Mouse (Mus musculus): ENCODE results near the gene Bst2.
A peak's percentile ranks its signal among the peaks of the same experiment; 100 is the strongest.
"Not testable (repeated sequence)": the region's sequence is repeated elsewhere in the genome, so short reads cannot be mapped to it uniquely, and the experiment has no call there.

Bst2 gene

DNA sequence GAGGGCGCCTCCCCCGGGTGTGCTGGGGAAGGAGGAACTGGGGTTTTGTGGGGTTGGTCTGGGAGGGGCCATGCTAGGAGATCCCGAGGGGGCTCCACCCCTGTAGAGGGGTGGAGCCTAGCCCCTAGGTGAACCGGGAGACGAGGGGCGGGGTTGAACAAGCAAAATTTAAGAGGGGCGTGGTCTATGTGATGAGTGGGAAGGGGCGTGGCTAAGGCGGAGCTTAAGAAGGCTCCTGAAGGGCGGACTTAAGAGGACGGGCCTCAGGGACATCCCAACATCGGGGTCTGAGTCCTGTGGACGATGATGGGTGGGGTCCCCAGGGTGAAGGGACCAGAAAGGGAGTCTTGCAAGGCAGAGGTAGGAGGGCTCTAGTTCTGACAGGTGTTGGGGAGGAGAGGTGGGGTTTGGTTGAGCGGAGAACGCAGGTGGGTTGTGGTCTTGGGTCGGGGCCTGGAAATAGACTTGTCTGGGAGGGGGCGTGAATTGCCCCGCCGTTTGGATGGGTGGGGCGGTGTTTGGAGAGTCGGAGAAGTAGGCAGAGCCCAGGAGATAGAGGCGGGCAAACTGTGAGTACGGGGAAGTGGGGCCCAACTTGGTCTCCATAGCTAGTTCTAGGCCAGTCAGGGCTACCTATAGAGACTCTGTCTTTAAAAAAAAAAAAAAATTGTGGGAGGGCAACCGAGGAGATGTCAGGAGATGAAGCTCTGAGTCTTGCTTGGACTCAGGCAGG is 21.9 kb upstream of the Bst2 start:
- peak; percentile 58 for DNase-seq (ENCODE audit: low spot score)

- DNase-seq (ENCODE audit: low spot score), result peak; percentile 23
These were observed 21.1 kb upstream of the Bst2 start, which contains the start of gene Tmem221 for GRCm38 (mm10) chr8:71558071-71558957. Tmem221 (minus strand) TSS chr8:71558871.

DNA sequence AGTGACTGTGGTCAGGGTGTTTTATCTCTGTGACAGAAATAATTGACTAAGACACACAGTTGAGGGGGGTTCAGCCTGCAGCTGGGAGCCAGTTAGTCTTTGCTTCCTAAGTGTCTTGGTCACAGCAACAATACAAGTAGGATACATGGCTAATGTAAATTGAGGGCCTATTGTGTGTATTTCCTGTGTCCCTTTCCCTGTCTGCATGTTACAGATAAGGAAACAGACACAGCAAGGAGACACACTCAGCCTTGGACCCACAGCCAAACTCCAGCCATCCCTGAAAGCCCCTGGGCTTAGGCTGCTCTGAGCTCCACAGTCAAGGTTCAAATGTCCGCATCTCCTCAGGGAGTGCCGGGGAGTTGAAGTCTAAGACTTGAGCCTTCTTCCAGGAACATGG is 17.4 kb upstream of the Bst2 start:
- no peak for DNase-seq (ENCODE audit: low spot score)

DNA sequence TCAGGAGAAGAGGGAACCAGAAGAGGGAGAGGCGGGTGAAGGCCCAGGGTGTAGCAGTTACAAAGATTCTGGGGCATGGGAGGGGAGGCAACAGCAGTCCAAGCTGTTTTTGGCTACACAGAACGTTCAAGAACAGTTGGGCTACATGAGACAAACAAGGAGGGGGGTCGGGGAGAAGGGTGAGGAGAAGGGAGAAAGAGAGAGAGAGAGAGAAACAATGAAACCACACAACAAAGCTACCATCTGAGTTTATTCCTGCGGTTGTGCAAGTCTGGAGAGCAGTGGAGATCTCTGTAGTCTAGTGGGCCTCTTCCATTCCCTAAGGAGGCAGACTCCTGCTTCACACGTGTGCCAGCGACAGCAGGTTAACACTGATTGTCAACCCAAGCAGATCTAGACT is 16.7 kb upstream of the Bst2 start:
- no peak for DNase-seq (ENCODE audit: low spot score)

- no peak for DNase-seq (ENCODE audit: low spot score)
These were observed 15.5 kb upstream of the Bst2 start for GRCm38 (mm10) chr8:71552770-71553169.

- DNase-seq (ENCODE audit: low spot score), result no peak
These were observed 13.5 kb upstream of the Bst2 start for GRCm38 (mm10) chr8:71550754-71551153.

DNA sequence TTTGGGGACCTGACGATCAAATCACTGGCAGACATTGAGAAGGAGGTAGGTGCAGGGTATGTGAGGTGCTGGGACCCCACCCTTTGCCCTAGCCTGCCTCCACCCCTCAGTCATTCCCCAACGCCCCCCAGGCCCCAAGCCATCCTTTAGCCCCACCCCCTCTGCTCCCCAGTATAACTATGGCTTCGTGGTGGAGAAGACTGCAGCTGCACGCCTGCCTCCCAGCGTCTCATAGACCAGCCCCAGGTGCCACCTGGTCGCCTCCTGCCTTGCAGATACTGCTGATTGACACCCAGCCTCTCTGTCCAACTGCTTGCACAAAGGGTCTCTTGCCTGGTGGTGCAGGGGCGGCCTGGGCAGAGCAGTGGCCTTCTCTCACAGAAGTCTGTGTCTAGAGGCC is 10.3 kb upstream of the Bst2 start:
- DNase-seq (ENCODE audit: low spot score), result no peak

GRCm38 (mm10) chr8:71545053-71545452 is 7.8 kb upstream of the Bst2 start:
- no peak for DNase-seq (ENCODE audit: low spot score)

DNA sequence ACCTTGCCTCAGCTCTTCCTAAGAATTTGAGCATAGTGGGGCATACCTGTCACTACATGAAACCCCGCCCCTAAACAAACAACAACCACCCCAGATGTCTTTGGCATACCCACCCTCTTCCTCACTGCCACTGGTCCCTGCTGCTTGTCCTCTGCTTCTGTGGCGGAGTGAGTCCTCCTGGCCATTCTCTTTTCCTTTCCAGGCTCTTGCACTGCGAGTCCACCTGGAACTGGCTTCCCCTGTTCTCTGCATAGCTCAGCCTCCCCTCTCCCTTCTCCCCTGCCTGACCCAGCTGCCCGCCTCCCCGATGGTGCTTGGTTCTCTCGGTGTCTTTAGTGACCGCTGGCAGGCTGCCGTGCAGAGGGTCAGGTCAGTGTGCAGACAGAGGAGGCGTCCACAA is 6.5 kb upstream of the Bst2 start:
- DNase-seq (ENCODE audit: low spot score), result no peak

GRCm38 (mm10) chr8:71542632-71543343 is 5.5 kb upstream of the Bst2 start, which contains the start of gene Mvb12a:
Mvb12a (plus strand) TSS chr8:71542922.
- DNase-seq (ENCODE audit: low spot score), result peak; percentile 94

- DNase-seq (ENCODE audit: low spot score), result no peak
These were observed 1.6 kb downstream of the Bst2 start for GRCm38 (mm10) chr8:71535663-71536062.

- DNase-seq (ENCODE audit: low spot score), result no peak
These were observed 2.9 kb downstream of the Bst2 start for GRCm38 (mm10) chr8:71534263-71534810.

GRCm38 (mm10) chr8:71530735-71531467 is 6.4 kb downstream of the Bst2 start:
- not testable (repeated sequence) for DNase-seq (ENCODE audit: low spot score)

DNA sequence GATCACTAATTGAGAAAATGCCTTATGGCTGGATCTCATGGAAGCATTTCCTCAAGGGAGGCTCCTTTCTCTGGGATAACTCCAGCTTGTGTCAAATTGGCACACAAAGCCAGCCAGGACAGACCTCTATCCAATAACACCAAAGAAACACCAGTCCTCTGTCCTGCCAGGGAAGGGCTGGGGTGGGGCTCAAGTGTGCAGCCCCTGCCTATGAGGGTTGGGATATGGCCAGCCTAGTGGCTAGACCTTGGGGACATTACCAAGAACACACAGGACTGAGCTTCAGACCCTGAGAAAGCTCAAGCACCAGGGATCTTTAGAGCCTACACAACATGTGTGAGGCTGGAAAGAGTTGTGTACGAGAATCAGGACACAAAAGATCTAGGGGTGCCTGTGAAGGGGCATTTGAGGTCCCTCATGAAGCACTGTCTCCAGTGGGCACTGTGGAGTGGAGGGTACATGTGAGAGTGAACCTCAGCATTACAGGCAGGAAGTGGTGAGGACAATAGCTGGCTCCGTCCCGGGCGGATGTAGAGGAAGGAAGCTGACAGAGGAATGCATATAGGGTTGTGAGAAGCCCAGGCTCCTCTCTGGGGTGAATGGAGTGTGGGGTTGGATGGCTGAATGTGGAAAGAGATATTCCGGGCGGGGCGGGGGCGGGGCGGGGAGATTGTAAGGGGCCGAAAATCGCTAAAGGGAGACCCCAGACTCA is 8.7 kb downstream of the Bst2 start:
- peak; percentile 60 for DNase-seq (ENCODE audit: low spot score)

DNA sequence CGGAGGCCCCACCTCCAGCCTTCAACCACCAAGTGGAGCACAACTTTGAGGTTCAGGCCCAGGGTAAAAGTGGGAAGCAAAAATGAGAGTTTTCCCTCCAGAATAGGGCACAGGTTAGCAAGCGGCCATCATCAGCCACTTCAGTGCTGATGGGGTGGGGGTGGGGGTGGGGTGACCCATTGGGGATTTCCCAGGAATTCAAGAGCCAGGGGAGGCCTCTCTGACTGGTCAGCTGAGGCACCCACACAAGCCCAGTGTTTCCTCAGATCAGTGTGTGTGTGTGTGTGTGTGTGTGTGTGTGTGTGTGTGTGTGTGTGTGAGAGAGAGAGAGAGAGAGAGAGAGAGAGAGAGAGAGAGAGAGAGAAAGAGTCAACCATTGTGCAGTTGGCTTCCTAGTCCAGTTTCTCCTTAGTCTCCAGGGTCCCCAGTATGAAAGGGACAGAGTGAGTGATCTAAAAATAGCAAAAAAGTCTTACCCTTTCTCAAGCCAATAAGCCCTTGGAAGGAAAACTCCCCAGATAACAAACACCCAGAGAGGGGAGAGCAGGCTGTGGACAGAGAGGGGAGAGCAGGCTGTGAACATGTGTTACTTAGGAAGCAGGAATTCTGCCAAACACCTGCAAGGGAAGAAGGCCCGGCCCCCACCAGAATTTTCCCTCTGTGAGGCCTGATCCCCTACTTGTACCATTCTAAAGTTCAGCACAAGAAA is 9.9 kb downstream of the Bst2 start:
- DNase-seq (ENCODE audit: low spot score), result no peak

DNA sequence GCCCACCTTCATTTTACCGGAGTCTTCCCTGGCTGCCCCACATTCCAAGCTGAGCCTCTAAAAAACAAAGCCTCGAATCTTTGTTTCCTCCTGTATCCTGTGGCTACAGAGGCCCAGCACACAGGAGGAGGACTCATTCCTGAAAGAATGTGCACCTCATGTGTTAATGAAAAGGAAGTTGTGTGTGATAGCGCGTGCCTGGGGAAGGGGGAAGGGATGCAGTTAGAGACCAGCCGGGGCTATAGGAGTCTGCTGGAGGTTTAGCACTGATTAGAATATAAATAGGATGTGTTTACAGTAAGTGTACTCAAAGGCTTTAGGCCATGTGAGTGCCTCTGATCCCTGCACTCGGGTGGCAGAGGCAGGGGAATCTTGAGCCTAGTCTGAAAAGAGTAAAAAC is 11.0 kb downstream of the Bst2 start:
- no peak for DNase-seq (ENCODE audit: low spot score)

- no peak for DNase-seq (ENCODE audit: low spot score)
These were observed 11.8 kb downstream of the Bst2 start, which contains the start of gene Ccdc194 for GRCm38 (mm10) chr8:71525226-71526050. Ccdc194 (minus strand) TSS chr8:71525711.

GRCm38 (mm10) chr8:71521634-71522033 is 15.6 kb downstream of the Bst2 start:
- DNase-seq (ENCODE audit: low spot score), result peak; percentile 92
